Mouse (Mus musculus): Measurements from ENCODE around the gene Hmga2.

The Hmga2 gene

DNA sequence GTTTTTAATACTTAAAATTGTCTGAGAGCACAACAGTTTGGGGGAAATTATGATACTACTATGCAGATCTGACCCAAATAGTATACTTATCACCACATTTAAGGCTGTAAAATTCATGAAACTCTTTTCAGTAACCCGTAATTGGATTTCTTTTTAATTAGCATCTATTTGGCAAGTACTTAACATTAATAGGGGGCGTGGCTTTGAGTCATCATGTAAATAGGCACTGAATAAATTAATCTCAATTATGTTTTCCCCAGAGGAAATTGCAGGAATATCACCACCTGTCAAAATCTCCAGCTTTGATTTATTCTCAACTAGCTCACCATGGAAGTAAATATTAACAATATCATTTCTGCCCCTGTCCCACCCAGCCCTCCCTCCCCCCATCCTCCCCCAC lies 3.7 kb downstream of the Hmga2 start:
- DNase-seq, result no peak

DNA sequence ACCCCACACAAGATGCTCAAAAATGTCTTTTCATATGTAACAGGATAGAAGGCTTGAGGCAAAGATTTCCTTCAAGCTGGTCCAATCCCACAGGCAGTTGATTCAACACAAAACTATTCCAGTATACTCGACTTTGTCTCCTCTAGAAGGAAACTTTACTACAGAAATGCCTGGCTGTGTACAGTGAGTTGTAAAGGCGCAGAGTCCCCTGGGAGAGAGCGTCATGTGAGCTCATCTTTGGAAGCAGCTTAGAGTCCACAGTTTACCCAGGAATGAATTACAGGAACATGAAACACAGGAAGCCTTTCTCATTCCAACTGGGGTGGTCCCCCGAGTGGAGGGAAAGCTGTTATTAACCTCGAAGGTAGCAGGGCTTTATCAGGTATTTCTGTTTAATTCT lies 11.1 kb downstream of the Hmga2 start:
- DNase-seq, result no peak

DNA sequence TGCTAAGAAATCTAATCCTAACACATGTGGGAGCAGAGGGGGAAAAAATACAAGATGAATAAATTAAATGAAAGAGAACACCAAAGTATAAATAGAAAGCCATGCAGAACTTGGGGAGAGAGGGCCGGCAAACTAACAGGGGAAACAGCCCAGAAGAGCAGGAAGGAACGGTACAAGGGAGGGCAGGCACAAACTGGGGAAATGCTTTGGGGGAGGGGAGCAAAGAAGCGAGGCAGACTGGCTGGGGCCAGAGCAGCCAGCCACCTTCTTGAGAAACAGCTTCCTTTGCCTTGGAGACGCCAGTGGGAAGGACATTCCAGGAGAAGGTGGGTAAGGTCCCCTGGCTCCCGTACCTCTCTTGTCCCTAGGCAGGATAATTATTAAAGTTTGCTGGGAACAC lies 14.5 kb downstream of the Hmga2 start:
- no peak for DNase-seq

GRCm38 (mm10) chr10:120461301-120461700 lies 15.0 kb downstream of the Hmga2 start:
- no peak for DNase-seq

DNA sequence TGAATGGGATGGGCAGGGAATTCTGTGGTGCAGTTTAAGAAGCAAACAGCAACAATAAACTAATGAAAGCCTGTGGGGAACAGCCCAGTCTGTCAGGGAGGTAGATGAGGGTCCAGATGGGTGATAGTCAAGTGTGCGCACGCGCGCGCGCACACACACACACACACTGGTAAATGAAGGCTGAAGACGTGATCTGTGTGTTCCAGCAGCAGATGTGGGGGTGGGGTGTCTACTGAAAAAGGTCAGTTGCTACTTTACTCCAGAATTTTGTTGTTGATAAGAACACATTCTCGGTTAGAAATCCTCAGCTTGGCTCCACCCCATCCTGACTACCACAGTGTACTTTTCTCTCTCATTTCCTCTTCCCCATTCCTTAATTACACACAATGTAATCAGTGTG lies 17.4 kb downstream of the Hmga2 start:
- no peak for DNase-seq

- DNase-seq, result peak in 1 of 2 experiments; percentile 50
Measured at GRCm38 (mm10) chr10:120449661-120450284, 26.5 kb downstream of the Hmga2 start.

DNA sequence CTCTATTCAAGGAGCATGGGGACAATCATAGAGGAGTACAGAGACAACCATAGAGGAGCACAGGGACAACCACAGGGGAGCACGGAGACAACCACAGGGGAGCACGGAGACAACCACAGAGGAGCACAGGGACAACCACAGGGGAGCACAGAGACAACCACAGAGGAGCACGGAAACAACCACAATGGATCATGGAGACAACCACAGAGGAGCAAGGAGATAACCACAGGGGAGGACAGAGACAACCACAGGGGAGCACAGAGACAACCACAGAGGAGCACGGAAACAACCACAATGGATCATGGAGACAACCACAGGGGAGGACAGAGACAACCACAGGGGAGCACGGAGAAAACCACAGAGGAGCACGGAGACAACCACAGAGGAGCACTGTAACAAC lies 29.5 kb downstream of the Hmga2 start:
- DNase-seq, result no peak

GRCm38 (mm10) chr10:120446206-120446605 lies 30.1 kb downstream of the Hmga2 start:
- DNase-seq, result no peak

DNA sequence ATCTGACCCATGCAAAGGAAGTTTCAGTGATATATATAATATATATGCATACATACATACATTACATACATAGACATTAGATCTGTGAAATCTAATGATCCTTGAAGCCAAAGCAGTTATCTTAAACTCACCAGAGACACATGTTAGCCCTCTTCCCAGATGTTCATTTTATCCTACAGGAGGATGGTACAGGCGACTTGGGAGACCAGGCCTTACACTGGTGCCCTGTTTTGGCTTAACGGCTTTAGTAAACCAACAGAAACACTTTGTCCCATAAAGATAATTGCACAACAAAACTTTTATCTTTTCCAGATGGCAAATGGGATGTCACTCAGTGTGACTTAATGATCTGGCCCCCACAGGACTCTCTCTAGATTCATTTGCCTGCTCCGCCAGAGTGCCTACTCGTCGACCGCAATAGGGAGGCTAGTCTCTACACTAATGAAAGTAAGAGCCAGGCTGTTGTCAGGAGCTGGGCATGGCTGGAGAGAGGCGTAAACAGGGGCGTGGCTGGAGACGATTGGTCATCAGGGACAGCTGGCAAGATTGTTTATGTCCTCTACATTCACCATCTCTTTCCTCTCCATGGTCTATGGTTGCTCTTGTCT lies 31.7 kb downstream of the Hmga2 start:
- DNase-seq, result no peak

DNA sequence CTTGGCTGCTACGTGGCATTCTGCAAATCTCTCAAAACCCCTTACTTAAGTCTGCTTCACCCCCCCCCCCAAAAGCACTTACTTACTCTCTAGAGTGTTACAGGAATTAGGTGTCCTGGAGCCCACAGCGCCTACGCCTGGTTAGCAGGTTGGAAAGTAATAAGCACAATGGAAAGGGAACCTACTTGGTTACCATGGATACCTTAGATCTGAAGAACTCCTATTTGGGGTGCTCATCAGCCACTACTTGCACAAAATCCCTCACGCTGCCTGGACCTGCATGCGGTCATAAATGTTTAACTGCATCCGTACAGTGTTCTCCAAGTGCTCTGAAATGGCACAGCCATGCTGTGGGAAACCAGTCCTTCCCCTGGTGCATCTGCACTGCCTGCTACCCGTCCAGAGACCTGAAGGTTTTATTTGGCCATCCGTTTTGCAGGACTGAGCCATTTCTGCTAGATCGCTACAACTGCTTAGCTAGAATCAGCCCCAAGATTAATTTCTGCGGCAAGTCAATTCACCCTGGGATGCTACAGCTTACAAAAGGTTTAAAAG lies 32.4 kb downstream of the Hmga2 start:
- no peak for DNase-seq

DNA sequence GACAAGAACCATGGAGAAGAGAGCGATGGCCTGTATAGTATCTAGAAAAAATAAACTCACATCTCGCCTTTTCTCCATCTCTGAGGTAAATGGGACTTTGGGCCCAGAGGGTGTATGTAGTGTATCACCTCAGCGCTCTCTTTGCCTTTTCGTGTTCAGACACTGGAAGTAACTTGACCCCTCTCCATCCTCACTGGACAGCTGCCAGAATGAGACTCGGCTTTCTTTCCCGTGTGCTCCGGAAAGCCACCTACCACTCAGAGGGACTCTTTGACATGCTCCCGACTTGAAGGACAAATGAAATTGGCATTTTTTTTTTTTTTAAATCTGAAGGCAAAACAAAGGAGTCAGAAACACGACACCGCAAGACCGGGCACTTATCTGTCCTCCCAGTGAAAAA lies 35.0 kb downstream of the Hmga2 start:
- DNase-seq, result no peak

- DNase-seq, result no peak
Measured at GRCm38 (mm10) chr10:120434433-120434832, 41.8 kb downstream of the Hmga2 start.

GRCm38 (mm10) chr10:120433463-120433815 lies 42.8 kb downstream of the Hmga2 start:
- no peak for DNase-seq

DNA sequence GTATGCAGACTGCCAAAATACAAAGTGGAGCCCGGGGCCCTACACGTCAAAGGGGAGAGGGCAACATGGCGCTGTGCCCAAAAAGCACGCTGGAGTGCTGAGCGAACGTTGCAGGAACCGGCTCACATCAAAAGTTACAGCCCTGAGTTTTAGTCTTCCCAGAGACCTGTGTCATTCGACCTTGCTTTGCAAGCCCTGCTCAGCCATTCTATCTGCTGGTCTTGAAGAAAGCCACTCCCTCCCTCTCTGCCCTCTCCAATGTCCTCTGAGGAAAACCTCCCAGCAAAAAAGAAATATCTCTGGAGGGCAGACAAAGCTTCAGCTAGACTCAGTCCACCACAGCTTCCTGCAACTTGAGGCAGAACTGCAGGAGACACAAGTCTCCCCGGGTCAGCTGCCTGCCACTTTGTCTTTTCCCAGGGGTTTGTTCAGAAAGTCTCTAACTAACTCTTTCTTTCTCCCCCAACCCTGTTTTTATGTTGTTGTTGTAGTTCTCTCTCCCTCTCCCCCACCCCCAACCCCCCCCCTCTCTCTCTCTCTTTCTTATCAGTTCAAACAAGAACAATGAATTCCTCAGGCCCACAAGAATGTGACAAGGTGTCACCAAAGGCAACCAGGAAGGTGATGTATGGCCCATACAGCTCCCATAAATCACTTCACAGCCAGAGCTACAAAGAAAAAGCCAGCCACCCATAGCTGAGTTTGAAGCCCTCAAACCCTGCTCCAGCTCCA lies 43.4 kb downstream of the Hmga2 start:
- DNase-seq, result no peak

DNA sequence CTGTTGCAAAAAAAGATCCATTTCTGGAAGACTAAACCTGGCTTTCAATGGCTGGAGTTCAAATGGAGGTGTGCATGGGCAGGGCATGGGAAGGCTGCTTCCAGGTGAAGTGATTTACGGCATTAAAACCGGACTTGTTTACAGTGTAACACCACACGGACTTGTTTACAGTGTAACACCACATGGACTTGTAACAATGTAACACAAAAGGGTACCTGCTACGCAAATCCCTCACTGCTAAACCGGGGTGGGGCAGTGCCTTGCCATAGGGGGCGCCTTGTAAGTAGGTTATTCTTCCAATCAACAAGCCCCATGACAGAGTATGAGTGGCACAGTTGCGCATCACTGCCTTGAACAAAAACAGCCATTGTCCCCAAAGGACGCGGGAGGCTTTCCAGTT lies 44.2 kb downstream of the Hmga2 start:
- no peak for DNase-seq

- peak in 1 of 2 experiments; percentile 22 for DNase-seq
Measured at GRCm38 (mm10) chr10:120431435-120431834, 44.8 kb downstream of the Hmga2 start.

DNA sequence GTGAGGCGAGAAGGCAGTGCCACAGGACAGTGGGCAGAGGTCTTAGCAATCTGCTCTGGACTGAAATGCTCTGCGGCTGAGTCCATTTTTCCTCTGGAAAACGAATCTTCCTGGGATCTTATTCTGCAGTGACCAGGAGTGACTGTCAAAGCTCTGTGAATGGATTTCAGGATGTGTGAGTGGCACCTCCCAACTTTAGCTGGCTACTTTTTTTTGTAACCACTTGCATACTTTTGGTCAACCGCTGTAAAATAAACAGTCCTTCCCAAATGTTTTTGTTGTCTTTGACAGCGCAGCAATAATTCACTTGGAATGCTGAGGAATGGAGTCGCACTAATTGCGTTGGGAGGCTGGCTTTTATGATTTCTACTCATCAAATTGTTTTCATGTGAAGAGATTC lies 45.8 kb downstream of the Hmga2 start:
- DNase-seq, result no peak

GRCm38 (mm10) chr10:120429758-120430259 lies 46.5 kb downstream of the Hmga2 start:
- no peak for DNase-seq

GRCm38 (mm10) chr10:120429199-120429551 lies 47.1 kb downstream of the Hmga2 start:
- DNase-seq, result no peak

GRCm38 (mm10) chr10:120428430-120429198 lies 47.7 kb downstream of the Hmga2 start:
- DNase-seq, result peak; percentile 54 to 63

GRCm38 (mm10) chr10:120426086-120426610 lies 50.1 kb downstream of the Hmga2 start:
- DNase-seq, result no peak

DNA sequence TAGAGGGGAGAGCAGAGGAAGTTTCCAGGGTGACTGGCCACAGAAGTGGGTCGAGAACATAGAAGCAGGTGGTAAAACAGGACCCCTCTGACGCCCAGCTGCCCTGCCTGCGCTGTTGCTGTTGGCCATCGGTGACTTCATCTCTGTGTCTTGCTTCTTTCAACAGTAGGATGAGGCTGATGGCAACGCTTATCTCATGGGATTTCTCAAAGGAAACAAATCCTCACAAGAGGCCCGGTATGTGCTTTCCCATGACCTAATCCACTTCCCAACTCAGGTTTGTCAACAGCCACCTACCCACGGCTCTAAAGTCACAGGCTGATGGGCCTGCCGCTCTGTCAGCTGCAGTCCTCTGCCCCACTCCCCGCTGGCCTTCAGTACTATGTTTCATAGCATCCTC lies 52.3 kb downstream of the Hmga2 start:
- no peak for DNase-seq

GRCm38 (mm10) chr10:120423256-120423655 lies 53.0 kb downstream of the Hmga2 start:
- DNase-seq, result no peak

All from cerebellum, postnatal 14 days (tissue).